In the genomic region with DNA sequence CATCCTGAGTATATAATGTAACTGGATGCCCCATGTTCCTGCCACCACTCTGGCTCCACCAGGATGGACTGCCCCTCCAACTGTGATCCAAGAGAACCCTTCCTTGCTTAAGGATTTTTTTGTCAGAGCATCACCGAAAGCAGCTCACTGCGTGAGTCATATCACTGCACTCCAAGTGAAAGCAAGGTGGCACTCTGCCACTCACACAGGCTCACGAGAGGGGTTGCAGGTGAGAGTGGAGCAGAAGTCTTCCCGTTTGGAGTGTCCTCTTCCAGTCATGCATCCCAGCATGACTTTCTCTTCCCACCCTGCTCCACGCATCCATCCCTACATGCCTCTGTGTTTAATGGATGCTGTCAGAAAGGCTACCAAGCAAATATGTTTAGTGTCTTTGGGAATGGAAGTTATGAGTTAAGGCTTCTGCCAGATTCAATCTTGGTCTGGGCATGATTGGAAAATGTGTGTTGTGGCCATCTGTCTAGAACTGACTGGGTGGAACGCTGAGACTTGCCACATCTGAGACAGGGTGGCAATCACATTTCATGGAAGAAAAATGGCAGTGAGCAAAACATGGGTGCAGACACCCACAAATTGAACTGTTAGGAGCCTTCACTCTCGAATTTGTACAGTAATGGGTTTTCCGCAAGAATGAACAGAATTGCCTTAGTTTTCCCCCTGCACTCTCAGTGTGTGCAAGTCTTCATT, we compare ENCODE assay signal across 18 mouse cellular contexts.
A peak's percentile ranks its signal among the peaks of the same experiment; 100 is the strongest.
DNase-seq lines count a peak whose midpoint lies in the region.
"Had no signal": no experiment of that assay in that cellular context is flagged by ENCODE, and none has a peak within 500 bp of the region (broad histone marks: within the 10 kb centered on the region; RNA-seq: fewer than 3 reads in every experiment).

No protein-coding gene starts in this region.

- peak; percentile 53 to 59 for DNase-seq in cerebellum, postnatal 14 days
- DNase-seq in cerebellum, adult 11 months, result no peak
- peak; percentile 19 to 42 for DNase-seq in layer of hippocampus, adult 18-20 months (ENCODE audit: low spot score in 2 of 2)
- DNase-seq in layer of hippocampus, adult 9-10 months (ENCODE audit: low spot score), result no peak
- peak; percentile 43 to 44 for DNase-seq in right cerebral cortex, adult 2 months (ENCODE audit: low spot score in 2 of 2)
- no peak for DNase-seq in right cerebral cortex, postnatal 4 days
- DNase-seq in spleen, adult 18-20 months, result no peak
- no peak for DNase-seq in B cell, adult 2 months
- DNase-seq: adrenal gland, postnatal 14 days; cerebellum, adult 11-12 months; gastrocnemius, postnatal 10 days; heart, adult 18-20 months; heart, postnatal 10 days; kidney, adult 18-20 months; kidney, postnatal 4 days; lung, postnatal 4 days; retina, postnatal 1 day; thymus, postnatal 14 days had no signal

Comparison
In these comparisons a context has a peak if more than half of its experiments do, and no peak if none do; other contexts are left out.
1. DNase-seq: peak in cerebellum, postnatal 14 days (2 of 2), layer of hippocampus, adult 18-20 months (2 of 2) and right cerebral cortex, adult 2 months (2 of 2); none in cerebellum, adult 11 months (single experiment), layer of hippocampus, adult 9-10 months (single experiment), right cerebral cortex, postnatal 4 days (single experiment), spleen, adult 18-20 months (0 of 2) and B cell, adult 2 months (0 of 2).